Mouse (Mus musculus): Measurements from ENCODE around the gene Ric3.

Gene Ric3

DNA sequence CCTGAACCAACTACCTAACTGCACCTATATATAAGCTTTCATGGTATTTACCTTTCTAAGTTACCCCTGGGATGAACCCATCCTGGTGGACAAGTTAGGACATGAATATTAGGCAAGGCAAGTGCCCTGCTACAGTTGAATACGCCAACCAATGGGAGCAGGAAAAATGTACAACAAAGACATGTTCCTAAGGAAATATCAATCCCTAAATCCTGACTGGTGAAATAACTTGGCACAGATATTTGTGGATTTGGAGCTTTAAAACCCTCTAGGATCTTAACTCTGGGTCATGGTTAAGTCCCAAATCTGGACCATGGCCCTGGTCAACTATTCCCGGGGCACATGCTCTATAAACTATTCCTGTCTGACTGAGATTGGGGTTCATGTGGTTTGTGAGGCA lies 37.3 kb downstream of the Ric3 start:
- peak; percentile 9 for DNase-seq

DNA sequence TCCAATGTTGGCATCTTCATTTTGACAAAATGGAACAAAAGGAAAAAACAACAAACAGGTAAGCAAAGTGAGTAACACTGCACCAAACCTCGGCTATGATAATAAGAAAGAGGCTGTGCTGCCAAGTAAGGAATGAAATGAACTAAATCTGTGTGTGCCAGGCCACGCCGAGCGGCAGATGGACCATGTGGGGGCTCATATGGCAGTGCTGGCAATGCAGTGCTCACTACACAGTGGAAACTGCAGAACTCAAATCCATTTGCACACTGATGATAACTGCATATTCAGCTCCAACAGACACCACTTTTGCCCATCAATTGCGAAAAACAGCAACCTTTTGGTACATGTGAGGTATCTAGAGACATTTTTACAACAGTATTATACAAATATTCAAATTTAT lies 43.7 kb downstream of the Ric3 start:
- peak; percentile 97 for DNase-seq

DNA sequence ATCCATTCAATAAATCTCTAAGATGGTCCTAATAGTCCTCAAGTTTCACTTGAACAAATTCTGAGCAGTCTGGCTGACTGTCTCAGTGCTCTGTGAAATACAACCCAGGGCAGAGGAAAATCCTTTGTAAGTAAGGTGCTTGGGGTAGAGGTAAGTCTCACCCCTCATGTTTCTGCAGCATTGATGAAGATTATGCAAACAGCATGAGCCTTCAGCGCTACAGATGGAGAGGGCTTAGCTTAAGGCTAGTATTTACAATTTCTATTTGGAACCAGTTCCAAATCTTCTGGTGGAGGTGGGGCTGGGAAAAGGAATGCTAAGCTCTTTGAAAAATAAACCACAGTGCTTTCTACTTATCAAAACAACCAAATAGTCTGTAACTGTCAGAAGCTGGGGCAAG lies 44.1 kb downstream of the Ric3 start:
- DNase-seq: peak; percentile 64

DNA sequence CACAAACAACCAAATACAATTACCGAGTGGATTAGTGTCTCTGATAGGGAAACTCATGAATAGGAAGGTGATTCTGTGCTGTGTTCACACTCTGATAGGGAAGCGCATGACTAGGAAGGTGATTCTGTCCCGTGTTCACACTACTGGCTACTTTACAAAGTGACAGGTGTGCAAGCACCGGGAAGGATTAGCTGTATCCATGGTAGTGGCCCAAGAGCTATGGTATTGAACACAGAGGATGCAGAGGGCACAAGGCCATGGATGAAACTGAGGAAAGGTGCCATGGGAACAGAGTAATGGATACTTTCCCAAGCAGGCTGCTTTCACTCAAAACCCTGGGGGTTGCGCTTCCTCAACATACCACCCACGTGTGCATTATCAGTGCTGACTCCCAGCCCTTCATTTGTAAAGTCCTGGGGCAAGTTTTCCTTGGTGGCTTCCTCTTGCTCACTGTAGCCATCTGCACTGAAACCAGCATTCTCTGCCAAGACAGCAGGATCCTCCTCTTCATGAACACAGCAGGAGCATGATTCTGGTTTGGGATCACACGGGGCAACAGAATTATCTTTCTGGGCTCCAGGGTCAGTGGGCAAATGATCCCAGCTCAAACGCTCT lies 44.9 kb downstream of the Ric3 start:
- peak; percentile 84 for DNase-seq

DNA sequence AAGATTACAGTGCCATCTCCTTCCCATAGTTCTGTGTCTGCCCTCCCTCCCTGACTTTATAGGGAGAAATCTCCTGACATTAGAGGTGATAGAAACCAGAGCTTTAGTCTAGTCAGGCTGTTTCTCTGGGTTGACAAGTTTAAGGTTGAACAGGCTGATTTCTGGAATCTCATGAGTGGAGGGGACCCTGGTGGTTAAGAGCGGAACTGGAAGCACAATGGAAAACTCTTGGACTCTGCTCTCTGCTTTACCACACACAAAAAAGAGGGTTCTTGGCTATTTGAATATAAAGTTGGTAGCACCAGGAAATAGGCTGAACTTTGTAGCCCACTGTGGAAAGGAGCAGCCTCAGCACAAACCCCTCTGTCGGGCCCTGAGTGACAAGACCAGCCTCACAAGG lies 51.1 kb downstream of the Ric3 start:
- DNase-seq: no peak

DNA sequence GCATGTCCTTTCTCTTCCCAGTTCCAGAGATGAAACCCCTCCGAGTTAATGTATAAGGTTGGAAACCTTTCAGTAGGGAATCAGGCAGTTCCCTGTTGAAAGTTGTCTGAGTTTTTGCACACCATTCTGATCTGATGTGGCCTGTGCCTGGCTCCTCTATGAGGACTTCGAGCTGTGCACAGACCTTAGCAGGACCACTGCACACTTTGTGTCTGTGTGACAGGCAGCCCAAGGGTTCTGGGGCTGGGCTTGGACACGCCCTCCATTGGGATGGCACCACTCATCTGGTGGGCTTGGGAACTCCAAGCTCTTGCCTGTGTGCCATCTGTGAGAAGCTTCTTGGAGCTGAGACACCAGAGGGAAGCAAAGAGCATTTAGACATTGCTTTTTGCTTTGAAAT lies 51.8 kb downstream of the Ric3 start:
- no peak for DNase-seq

DNA sequence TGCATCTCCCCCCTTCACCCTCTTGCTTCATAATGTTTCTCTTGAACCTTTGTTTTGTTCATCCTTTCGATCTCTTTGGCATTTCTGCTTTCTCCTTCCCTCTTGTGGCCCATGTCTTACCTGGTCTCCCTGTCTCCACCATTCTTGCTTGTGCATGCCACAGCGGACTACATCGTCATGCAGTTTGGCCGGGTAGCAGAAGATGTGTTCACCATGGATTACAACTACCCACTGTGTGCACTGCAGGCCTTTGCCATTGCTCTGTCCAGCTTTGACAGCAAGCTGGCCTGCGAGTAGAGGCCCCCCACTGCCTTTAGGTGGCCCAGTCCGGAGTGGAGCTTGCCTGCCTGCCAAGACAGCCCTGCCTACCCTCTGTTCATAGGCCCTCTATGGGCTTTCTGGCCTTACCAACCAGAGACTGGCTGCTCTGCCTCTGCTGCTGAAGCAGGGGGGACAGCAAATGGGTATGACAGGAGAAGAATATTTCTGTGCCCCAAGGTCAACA lies 53.1 kb downstream of the Ric3 start:
- DNase-seq: peak; percentile 68

DNA sequence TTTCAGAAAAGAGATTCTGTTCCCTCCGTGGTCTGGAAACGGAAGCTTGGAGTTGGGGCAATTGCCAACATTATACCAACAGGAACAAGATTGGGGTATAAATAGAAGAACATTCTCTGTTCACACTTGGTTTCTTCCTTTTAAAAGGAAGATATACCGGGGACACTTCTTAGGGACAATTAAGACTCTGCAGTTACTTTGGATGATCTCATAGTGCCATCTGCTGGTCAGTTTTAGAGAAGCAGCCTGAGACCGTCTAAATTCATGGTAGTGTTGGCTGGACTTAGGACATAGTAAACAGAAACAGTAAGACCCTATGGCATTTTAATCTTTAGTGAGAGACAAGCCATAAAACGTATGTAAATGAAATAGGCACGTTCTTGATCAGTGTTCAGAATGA lies 54.9 kb downstream of the Ric3 start:
- peak; percentile 68 for DNase-seq

DNA sequence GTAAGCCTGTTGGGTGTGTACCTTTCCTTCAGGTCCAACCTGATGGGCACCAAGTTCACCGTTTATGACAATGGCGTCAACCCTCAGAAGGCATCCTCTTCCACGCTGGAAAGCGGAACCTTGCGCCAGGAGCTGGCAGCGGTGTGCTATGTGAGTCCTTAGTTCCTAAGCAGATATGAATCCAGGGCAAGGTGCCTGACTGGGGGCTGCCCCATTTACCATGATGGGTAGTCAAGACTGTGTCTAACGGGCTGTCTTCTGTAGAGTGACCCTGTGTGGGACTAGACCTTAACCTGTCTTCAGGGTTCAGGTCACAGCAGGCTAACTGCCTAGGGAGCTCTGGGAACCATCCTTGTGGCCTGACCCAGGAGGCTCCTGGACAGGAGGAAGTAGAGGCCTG lies 55.4 kb downstream of the Ric3 start:
- peak; percentile 45 for DNase-seq

DNA sequence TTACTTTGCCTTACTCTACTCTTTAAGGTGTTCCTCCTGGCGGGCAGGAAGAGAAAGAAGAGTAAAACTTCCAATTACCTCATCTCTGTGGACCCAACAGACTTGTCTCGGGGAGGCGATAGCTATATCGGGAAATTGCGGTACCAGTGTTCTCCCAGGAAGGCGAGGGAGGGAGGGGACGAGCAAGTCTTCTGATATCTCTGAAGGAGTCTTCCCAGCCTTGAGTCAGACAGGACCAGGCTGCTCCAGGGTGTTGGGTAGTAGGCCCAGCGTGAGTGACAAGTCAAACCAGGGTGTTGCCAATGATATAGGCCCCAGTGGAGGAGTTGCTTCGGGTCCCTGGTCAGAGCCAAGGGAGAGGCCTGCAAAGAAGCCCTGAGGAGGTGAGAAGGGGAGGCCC lies 56.2 kb downstream of the Ric3 start:
- no peak for DNase-seq

DNA sequence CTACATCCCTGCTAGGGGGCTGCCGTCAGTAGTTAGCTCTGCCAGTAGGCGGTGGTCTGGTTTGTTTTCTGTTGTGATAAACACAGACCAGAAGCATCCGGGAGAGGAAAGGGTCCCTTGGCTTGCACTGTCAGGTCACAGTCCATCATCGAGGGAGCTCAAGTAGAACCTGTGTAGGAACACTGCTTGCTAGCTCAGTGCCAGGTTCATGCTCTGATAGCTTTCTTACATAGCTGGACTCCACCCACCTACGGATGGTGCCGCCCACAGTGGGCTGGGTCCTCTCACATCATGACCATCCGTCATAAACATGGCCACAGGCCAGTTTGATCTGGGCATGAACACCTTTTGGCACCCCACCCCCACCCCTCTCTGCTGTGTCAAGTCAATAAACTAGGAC lies 57.4 kb downstream of the Ric3 start:
- no peak for DNase-seq

DNA sequence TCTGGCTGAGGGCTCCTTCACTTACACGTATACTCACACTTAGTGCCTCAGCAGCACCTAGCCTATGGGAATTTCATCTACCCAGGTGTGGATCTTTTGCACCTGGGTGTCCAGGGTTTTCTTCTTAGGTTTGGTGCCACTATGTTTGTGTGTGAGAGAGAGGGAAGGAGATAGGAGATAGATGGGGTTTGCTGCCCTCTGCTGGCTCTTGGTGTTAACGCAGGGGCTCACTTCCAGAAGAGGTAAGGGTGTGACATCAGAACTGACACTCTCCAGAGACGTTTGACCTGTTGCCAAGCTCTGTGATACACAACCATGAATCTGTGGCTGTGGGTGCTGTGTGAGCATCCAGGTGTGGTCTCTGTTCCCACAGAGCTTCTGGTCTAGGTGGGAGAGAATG lies 61.7 kb downstream of the Ric3 start:
- DNase-seq: peak; percentile 80

DNA sequence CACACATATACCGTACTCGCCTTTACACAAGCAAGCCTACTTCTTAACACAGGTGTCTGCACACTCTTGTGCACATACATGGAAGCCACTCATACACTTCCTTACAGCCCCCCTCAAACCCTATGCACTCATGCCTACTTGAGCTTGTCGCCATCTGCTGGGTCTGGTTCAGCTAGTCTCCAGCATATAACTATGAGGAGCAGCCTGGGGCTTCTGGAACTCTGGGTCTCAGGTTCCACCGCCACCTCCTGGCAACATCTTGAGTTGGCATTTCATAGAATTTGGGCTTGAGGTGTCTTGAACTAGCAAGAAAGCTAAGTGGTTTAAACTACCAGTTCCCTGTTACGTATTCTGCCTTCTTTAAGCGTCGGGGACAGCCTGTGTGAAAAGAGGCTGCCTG lies 63.9 kb downstream of the Ric3 start:
- no peak for DNase-seq

DNA sequence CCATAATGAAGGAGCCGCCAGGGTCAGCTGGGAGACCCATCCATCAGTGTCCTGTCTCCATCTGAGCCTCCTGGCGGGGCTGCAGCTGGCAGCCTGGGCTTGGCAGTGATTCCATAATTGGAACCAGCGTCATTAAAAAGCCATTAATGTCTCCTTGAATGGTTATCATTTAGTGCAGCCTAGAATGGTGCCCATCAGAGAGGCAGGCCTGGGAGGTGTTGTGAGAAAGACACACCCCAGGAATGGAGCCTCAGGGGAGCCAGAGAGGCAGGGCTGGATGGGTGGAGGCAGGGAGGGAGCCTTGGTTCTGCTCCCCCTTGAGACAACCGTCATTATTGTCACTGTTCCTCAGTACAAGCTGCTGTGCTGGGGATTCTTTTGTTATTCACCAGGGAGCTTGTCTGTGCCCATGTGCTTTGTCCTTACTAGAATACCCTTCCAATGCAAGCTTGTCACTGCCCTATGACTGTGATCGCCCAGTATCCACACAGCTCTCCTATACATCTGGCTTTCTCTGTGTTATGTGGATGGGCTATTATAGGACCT lies 66.7 kb downstream of the Ric3 start:
- no peak for DNase-seq

DNA sequence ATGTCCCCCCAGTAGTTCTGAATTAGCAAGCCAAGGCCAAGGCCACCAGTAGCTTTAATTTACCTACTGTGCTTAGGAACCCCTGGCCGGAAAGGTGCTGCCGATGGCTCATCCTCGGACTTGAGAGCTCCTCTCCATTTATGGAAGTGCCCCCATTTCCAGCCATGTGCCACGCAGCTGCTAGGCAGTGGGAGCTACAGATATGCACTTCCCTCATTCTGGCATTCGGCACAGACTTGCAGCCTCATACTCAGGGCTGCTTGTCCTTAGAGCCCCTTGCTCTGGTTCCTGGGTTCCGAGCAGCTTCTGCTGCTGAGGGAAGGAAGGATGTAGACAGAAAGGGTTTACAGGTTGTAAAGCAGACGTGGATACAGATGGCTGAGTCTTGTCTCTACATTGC lies 68.3 kb downstream of the Ric3 start:
- DNase-seq: no peak

DNA sequence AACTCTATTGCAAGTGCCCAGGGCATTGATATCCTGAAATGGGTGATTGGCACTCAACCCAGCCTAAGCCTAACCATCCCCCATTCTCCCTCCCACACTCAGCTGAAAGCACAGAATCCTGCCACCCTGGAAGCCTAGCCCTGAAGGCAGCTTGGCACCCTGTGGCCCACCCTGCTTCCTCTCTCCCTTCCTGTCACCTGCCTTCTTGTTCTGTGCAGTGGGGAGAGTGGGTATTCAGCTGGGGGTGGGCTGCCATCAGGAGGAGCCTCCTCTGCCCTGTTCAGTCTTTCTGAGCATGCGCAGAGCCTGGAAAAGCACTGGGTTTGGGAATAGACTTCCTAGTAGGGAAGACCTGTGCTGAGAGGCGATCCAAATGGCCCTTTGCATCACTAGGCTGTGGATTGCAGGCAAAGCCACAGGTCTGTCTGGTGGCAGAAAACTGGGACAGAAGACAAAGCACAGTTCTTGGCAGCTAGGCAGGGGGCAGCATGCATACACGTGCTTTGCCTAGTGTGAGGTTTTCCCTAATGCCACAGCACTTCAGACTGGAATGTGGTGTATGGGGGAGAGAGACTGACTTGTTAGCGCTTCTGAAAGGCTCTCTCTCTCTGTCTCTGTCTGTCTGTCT lies 70.0 kb downstream of the Ric3 start:
- peak; percentile 35 for DNase-seq

DNA sequence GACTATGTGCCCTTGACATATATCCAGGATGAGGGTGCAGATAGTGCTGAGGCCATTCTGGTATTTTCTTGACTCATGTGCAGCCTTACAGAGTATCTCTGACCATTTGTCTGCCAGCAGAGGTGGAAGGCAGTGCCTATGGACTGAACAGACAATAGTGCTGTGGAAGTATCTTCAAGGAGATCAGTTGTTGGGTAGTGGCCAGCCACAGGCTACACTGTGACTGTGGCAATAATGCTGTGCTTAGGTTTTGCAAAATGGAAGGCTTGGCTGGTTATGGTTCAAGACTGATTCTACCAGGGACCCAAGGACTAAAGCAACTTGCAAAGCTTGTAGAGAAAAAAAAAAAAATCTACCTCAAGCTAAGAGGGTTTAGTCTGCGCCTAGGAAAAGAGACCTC lies 70.6 kb downstream of the Ric3 start:
- DNase-seq: no peak

DNA sequence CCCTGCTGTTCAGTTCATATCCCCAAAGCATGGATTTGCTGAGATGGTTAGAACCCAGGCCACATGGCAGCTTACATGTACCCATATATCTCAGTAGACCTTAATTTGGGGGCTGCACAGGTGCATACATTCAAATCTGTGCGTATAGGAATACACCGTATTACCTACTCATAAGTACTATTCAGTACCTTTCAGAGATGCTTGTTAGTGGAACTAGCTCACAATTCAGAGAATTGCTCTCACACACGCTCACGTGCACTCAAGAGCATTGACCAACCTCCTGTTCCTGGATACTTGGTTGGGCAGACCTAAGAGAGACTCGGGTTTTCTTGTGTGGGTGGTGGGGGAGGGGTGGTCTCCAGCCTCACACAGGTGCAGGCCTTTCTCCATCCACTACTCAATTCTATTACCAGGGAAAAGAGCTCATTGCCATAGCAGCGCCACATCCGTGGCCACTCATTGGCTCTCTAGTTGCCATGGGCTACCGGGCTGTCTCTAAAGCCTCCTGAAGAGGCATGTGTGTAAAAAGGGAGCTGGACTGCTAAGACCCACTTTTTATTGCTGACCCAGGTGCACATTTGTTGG lies 71.4 kb downstream of the Ric3 start:
- DNase-seq: peak; percentile 49

DNA sequence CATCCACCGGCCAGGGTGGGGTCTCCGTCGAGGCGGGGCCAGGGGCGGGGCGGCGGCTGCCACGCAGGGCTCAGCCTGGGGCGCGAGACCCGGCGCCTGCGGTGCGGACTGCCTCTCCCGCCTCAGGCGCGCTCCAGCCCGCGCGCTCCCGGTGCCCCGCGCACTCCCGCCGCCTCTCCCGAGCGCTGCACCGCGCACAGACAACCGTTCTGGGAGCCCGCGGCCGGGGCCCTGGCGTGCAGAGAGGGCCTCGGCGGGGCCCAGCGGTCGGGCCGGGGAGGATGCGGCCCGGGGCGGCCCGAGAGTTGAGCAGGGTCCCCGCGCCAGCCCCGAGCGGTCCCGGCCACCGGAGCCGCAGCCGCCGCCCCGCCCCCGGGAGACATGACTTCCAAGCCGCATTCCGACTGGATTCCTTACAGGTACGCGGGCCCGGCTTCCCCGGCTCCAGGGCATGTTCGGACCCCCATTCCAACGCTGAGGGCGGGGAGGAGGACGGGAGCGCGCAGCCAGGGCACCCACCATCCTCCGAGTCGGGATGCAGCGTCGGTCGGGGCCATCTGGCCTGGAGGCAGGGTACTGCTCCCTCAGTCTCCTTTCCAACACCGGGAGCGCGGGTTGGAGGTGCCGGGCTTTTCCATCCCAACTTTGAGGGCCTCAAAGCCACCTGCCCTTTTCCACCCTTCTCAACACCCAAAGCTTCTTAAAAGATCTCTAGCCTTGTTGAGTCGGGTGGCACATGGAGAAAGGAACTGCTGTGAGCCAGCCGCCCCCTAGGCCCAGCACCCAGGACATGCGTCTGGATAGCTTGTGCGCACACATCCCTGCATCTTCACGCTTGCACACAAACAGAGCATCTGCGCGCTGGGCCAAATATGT lies 72.2 kb downstream of the Ric3 start:
- peak; percentile 69 for DNase-seq

DNA sequence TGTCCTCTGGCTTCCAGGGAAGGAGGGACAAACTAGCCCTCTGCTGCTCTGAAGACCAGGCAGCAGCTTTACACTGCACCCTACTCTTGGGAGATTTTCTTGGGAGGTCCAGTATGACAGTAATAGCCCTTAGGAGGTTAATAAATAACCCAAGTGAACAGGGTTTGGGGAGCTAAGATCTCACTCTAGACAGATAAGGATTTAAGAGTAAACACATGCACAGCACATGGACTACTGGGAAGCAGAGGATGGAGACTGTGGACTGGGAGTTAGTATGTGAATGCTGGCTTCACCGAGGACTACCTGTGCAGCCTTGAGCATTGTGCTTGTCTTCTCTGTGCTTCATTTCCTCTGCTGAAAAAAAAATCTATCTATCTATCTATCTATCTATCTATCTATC lies 73.9 kb downstream of the Ric3 start:
- no peak for DNase-seq

DNA sequence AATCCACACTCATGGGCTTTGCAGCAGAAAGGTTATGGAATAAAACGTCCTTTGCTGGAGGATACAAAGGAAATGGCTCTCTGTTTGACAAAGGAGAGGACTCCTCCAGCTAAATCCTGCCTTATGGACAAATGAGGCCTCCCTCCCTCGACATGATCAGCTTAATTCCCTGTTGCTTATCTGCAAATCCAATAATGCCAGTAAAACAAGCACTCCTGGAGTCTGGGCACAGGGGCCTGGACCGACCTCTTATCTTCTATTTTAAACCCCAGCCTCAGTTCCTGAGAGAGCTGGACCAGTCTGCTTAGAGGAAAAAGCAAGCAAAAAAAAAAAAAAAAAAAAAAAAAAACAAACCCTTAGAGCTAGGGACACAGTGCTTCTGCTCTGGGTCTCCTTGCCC lies 79.5 kb downstream of the Ric3 start:
- no peak for DNase-seq

DNA sequence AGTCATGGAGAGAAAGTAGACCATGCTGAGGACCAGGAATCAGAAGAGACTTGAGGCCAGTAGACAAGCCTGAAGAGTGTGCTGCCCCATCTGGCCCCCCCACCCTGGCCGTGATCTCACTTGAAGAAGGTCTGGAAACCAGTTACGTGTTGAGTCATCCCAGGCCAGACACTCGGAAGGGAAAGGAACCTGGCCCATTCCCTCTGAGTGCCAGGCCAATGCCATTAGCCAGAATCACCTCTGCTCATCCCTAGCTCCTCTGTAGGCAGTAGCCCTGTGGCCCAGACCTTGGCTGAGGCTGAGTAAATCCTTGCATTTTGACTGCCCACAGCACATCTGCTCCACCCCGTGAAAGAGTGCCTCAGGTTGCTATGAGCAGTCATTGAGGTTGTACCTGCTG lies 81.2 kb downstream of the Ric3 start:
- DNase-seq: no peak

DNA sequence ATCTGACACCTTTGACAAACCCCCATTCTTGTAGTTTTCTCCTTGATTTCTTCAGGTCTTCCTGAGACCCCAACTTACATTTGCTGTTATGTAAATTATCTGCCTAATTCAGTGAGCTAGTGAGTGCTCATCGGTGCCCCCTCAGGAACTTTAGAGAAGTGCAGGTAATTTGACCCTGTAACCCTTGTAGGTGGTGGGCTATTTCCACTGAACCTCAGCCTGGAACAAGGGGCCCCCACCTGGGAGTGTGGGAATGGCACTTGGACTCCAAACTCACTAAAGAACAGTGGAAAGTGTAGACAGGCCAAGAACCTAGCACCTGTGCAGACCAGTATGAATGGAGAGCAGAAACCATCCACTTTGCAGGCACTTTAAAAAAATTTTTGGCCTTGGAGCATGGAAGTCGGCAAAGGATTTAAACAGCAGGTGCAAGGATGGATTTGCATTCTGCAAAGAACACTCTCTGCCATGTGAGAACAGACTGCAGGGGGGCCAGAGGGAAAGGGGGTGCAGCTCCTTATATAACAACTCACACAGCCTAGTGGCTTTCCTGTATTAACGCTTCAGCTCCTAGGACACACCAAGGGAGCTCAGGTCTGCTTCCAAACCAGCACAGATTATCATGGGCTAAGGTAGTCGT lies 82.7 kb downstream of the Ric3 start:
- peak; percentile 60 for DNase-seq

All from cerebellum, adult 9-11 months (tissue).